Mouse (Mus musculus): ENCODE measurements around the gene Gosr1. TPM values are rescaled to one million over a fixed set of nuclear protein-coding genes. Genes with fewer than 3 reads are reported as not detected.

Gosr1 gene
- polyA plus RNA-seq, 1 experiment from 2014 or later = 24.4 TPM

DNA sequence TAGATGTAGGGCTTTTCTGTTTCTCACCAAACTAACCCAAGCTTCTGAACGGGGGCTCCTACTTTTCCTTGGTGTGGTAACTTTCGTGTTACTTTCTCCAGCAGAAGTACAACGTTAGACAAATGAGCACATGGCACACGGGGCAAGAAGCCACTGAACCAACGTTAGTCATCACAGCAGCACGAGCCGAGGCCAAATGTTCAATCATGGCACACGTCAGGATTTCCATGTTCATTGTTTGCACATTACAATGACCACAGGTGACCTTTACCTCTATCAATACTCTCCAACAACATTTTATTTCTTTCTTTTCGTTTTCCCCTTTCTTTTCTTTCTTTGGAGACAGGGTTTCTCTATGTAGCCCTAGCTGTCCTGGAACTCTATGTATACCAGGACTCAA lies 14.6 kb downstream of the Gosr1 start:
- ATAC-seq (replicated peaks; ENCODE audit: low FRiP score) (no peak), DNase-seq (ENCODE audit: low spot score) (no peak)
- 87% methylated on average over 9 of the region's 9 CpGs for WGBS
- H3K4me3 ChIP-seq (ENCODE audit: low read depth, low read length) = no peak overlapping the region
- H3K27me3 ChIP-seq (replicated peaks; ENCODE audit: control insufficient read depth, insufficient read depth, low read length) = no peaks in the 10 kb centered on the region
- H3K4me2 ChIP-seq = no peak overlapping the region
- H3K9me3 ChIP-seq (ENCODE audit: control insufficient read depth, low read length) = no peaks in the 10 kb centered on the region
- H3K27ac ChIP-seq (ENCODE audit: low read depth, low read length) = no peak overlapping the region
- H3K36me3 ChIP-seq (ENCODE audit: control insufficient read depth, insufficient read depth, low read length) = peaks cover 35% of the 10 kb centered on the region
- no peaks in the 10 kb centered on the region for H3K4me1 ChIP-seq (replicated peaks; ENCODE audit: control insufficient read depth, insufficient read depth, low read length)
- H3K9ac ChIP-seq (ENCODE audit: low read depth, low read length) = no peak overlapping the region

DNA sequence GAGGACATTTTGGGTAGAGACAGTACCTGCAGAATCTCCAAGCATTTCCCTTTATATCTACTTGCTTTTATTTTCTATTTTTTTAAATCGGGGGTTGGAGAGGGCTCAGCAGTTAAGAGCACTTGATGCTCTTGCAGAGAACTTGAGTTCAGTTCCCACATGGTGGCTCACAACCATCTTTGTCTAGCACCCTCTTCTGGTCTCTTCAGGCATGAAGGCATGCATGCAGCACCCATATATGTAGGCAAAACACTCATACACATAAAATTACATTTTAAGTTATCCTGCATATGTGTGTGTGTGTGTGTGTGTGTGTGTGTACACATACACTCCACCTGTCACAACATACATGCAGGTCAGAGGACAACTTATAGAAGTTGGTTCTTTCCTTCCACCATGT lies 17.5 kb downstream of the Gosr1 start:
- H3K9ac ChIP-seq (ENCODE audit: low read depth, low read length) = no peak overlapping the region
- no peak overlapping the region for H3K27ac ChIP-seq (ENCODE audit: low read depth, low read length)
- ATAC-seq (replicated peaks; ENCODE audit: low FRiP score) (no peak), DNase-seq (ENCODE audit: low spot score) (no peak)
- peaks cover 30% of the 10 kb centered on the region for H3K36me3 ChIP-seq (ENCODE audit: control insufficient read depth, insufficient read depth, low read length)
- H3K4me3 ChIP-seq (ENCODE audit: low read depth, low read length) = no peak overlapping the region
- no peaks in the 10 kb centered on the region for H3K9me3 ChIP-seq (ENCODE audit: control insufficient read depth, low read length)
- no peaks in the 10 kb centered on the region for H3K4me1 ChIP-seq (replicated peaks; ENCODE audit: control insufficient read depth, insufficient read depth, low read length)
- 85% methylated on average over 1 of the region's 1 CpGs for WGBS
- H3K27me3 ChIP-seq (replicated peaks; ENCODE audit: control insufficient read depth, insufficient read depth, low read length) = no peaks in the 10 kb centered on the region
- no peak overlapping the region for H3K4me2 ChIP-seq

DNA sequence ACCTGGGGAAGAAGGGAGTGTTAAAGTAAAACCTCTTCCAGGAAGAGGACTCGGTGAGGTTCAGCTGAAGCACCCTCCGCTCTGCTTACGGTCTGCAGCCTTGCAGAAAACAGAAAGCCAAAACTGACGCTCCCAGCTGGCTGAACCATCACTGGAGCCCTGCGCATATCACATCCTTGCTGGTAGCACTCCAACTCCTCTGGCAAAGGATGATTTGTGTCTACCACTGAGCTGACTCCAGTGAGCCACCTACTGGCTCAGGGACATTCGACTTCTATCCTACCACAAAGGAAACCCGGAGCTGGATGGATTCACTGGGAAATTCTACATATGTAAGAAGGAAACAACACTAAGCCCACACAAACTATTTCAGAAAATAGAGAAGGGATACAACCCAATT lies 18.8 kb downstream of the Gosr1 start:
- Histone ChIP-seq H3K27me3 (replicated peaks; ENCODE audit: control insufficient read depth, insufficient read depth, low read length) (no peaks in the 10 kb centered on the region), H3K4me2 (no peak overlapping the region), H3K27ac (ENCODE audit: low read depth, low read length) (no peak overlapping the region), H3K4me1 (replicated peaks; ENCODE audit: control insufficient read depth, insufficient read depth, low read length) (no peaks in the 10 kb centered on the region), H3K36me3 (ENCODE audit: control insufficient read depth, insufficient read depth, low read length) (peaks cover 22% of the 10 kb centered on the region; the same call in 1 of the 2 replicates), H3K4me3 (ENCODE audit: low read depth, low read length) (no peak overlapping the region), H3K9me3 (ENCODE audit: control insufficient read depth, low read length) (no peaks in the 10 kb centered on the region), H3K9ac (ENCODE audit: low read depth, low read length) (no peak overlapping the region)
- ATAC-seq (replicated peaks; ENCODE audit: low FRiP score) = no peak
- no peak for DNase-seq (ENCODE audit: low spot score)
- 80% methylated on average over 7 of the region's 7 CpGs for WGBS

DNA sequence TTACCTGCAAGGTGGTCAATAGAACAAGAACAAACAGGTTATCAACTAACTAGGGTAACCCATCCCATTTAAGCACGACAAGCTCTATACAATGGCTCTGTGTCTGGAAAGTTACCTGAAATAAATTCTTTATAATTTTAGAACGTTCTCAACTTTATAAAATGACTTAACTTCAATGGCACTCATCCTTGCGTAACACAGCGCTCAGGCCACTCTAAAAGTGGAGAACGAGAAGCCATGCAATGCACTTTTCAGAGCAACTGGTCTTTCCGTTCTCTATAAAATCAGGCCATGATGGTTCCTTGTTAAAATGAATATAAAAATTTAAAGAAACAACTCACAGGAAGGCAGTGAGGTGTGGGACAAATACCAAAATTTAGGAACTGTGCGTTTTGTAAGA lies 20.9 kb downstream of the Gosr1 start:
- no peak overlapping the region for H3K4me3 ChIP-seq (ENCODE audit: low read depth, low read length)
- no peaks in the 10 kb centered on the region for H3K9me3 ChIP-seq (ENCODE audit: control insufficient read depth, low read length)

DNA sequence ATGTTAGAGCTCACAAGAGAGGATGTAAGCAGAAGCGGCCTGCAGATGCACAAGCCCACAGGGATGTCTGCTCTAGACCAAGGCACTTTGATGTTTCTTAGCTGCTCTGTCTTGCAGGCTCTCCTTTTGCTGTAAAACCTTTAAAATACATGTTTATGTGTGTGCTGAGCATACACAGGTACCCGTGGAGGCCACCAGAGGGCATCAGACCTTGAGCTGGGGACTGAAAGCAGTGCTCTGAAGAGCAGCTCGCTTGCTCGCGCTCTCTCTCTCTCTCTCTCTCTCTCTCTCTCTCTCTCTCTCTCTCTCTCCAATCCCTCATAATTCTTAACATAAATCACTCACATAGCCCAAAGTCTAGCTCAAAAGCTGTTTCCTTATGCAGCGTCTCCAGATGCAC lies 24.3 kb downstream of the Gosr1 start:
- Histone ChIP-seq H3K9ac (ENCODE audit: low read depth, low read length) (no peak overlapping the region), H3K9me3 (ENCODE audit: control insufficient read depth, low read length) (no peaks in the 10 kb centered on the region), H3K27me3 (replicated peaks; ENCODE audit: control insufficient read depth, insufficient read depth, low read length) (no peaks in the 10 kb centered on the region), H3K4me2 (no peak overlapping the region), H3K36me3 (ENCODE audit: control insufficient read depth, insufficient read depth, low read length) (peaks cover 8% of the 10 kb centered on the region; the same call in 1 of the 2 replicates), H3K4me1 (replicated peaks; ENCODE audit: control insufficient read depth, insufficient read depth, low read length) (no peaks in the 10 kb centered on the region), H3K4me3 (ENCODE audit: low read depth, low read length) (no peak overlapping the region), H3K27ac (ENCODE audit: low read depth, low read length) (no peak overlapping the region)
- DNase-seq (ENCODE audit: low spot score) (no peak), ATAC-seq (replicated peaks; ENCODE audit: low FRiP score) (no peak)
- 82% methylated on average over 6 of the region's 6 CpGs for WGBS

More for the DNA sequence above, 20.9 kb downstream of the Gosr1 start:
- DNase-seq (ENCODE audit: low spot score) (no peak), ATAC-seq (replicated peaks; ENCODE audit: low FRiP score) (no peak)
- Histone ChIP-seq H3K36me3 (ENCODE audit: control insufficient read depth, insufficient read depth, low read length) (peaks cover 9% of the 10 kb centered on the region; the same call in 1 of the 2 replicates), H3K27me3 (replicated peaks; ENCODE audit: control insufficient read depth, insufficient read depth, low read length) (no peaks in the 10 kb centered on the region), H3K9ac (ENCODE audit: low read depth, low read length) (no peak overlapping the region), H3K4me1 (replicated peaks; ENCODE audit: control insufficient read depth, insufficient read depth, low read length) (no peaks in the 10 kb centered on the region), H3K27ac (ENCODE audit: low read depth, low read length) (no peak overlapping the region), H3K4me2 (no peak overlapping the region)
- 94% methylated on average over 7 of the region's 7 CpGs for WGBS

DNA sequence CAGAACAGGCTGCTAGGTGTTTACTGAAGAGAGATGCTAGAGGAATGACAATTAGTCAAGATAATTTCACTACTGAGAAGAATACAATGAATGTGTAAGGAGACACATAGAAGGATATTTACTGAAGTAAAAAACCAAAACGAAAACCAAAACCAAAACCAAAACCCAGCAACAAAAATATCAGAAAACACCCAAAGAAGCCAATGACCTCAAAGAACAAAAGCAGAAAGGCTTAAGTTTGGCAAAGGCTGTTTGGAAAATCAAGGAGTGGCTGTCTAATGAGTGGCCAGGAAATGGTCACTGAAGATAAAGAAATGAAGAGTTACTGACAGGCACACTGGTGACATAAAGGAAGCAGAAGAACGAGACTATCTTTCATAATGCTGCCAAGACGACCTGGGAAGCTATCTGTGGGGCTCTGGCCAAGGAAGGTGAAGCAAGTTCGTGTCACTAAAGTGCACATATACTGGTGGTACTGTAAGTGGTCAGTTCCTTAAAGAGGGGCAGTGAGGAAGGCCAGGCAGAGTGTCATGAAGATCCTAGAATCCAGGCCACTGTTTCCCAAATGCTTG lies 27.5 kb downstream of the Gosr1 start:
- H3K27me3 ChIP-seq (replicated peaks; ENCODE audit: control insufficient read depth, insufficient read depth, low read length) = no peaks in the 10 kb centered on the region
- H3K9me3 ChIP-seq (ENCODE audit: control insufficient read depth, low read length) = no peaks in the 10 kb centered on the region
- no peak overlapping the region for H3K27ac ChIP-seq (ENCODE audit: low read depth, low read length)
- no peak for DNase-seq (ENCODE audit: low spot score)
- H3K4me1 ChIP-seq (replicated peaks; ENCODE audit: control insufficient read depth, insufficient read depth, low read length) = no peaks in the 10 kb centered on the region
- H3K9ac ChIP-seq (ENCODE audit: low read depth, low read length) = no peak overlapping the region
- no peak for ATAC-seq (replicated peaks; ENCODE audit: low FRiP score)
- no peak overlapping the region for H3K4me3 ChIP-seq (ENCODE audit: low read depth, low read length)
- H3K36me3 ChIP-seq (ENCODE audit: control insufficient read depth, insufficient read depth, low read length) = peaks cover 11% of the 10 kb centered on the region; the same call in 1 of the 2 replicates
- no peak overlapping the region for H3K4me2 ChIP-seq
- WGBS = 48% methylated on average over 4 of the region's 4 CpGs

DNA sequence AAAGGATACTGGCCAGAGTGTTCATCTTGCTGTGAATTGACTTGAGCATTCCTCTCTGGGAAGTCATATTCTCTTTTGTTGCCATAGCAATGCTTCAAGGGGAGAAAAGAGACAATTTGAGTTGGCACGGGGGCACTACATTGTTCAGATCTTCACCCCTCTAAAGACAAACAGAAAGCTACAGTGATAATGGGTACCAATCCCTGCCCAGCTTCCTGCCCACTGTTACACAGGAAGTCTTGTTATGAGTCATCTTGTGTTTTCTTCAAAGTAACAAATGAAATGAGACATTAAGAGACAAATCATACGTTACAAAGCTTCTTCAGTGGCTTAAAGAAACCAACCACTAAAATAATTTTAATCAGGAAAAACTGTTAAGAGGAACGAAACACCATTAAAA lies 28.8 kb downstream of the Gosr1 start:
- Histone ChIP-seq H3K4me1 (replicated peaks; ENCODE audit: control insufficient read depth, insufficient read depth, low read length) (no peaks in the 10 kb centered on the region), H3K27ac (ENCODE audit: low read depth, low read length) (no peak overlapping the region), H3K9me3 (ENCODE audit: control insufficient read depth, low read length) (no peaks in the 10 kb centered on the region), H3K36me3 (ENCODE audit: control insufficient read depth, insufficient read depth, low read length) (peaks cover 12% of the 10 kb centered on the region; the same call in 1 of the 2 replicates), H3K4me2 (no peak overlapping the region), H3K4me3 (ENCODE audit: low read depth, low read length) (no peak overlapping the region), H3K9ac (ENCODE audit: low read depth, low read length) (no peak overlapping the region), H3K27me3 (replicated peaks; ENCODE audit: control insufficient read depth, insufficient read depth, low read length) (no peaks in the 10 kb centered on the region)
- no peak for ATAC-seq (replicated peaks; ENCODE audit: low FRiP score)
- WGBS = 79% methylated on average over 3 of the region's 3 CpGs
- DNase-seq (ENCODE audit: low spot score) = no peak

DNA sequence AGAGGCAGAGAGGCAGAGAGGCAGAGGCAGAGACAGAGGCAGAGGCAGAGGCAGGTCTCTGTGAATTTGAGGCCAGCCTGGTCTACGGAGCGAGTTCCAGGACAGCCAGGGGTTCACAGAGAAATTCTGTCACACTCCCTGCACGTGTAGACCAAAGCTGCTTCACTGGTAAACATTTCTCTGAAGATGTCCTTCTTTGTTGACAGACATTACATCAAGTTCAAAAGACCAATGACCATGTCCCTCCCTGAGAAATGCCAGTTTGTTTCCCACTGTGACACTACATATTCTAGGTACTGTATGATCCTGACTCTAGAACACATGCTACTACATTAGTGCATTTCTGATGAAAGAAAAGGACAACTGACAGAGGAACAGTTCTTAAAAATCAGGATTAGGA lies 32.7 kb downstream of the Gosr1 start:
- no peak overlapping the region for H3K27ac ChIP-seq (ENCODE audit: low read depth, low read length)
- ATAC-seq (replicated peaks; ENCODE audit: low FRiP score) (no peak), DNase-seq (ENCODE audit: low spot score) (no peak)
- no peaks in the 10 kb centered on the region for H3K9me3 ChIP-seq (ENCODE audit: control insufficient read depth, low read length)
- no peak overlapping the region for H3K9ac ChIP-seq (ENCODE audit: low read depth, low read length)
- no peaks in the 10 kb centered on the region for H3K27me3 ChIP-seq (replicated peaks; ENCODE audit: control insufficient read depth, insufficient read depth, low read length)
- WGBS = 74% methylated on average over 3 of the region's 3 CpGs
- H3K4me1 ChIP-seq (replicated peaks; ENCODE audit: control insufficient read depth, insufficient read depth, low read length) = no peaks in the 10 kb centered on the region
- peaks cover 21% of the 10 kb centered on the region for H3K36me3 ChIP-seq (ENCODE audit: control insufficient read depth, insufficient read depth, low read length)
- H3K4me2 ChIP-seq = no peak overlapping the region
- H3K4me3 ChIP-seq (ENCODE audit: low read depth, low read length) = no peak overlapping the region

DNA sequence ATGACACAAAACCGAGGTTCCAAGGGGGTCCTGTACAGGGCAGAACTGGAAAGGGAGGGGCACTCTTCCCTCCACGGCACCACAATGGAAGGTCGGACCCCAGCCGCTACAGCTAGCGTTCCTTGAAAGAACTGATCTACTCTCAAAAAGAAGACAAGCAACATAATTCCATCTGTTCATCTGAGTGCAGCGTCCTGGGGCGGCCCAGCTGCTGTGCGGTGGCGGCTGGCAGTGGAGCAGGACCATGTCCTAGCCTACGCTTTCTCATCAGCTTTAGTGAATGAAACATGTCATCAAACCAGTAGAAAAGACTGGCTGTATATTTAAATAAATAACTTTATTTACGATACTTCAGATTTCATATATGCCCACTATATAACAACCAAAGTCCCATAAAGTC lies 35.3 kb downstream of the Gosr1 start:
- no peak overlapping the region for H3K27ac ChIP-seq (ENCODE audit: low read depth, low read length)
- ATAC-seq (replicated peaks; ENCODE audit: low FRiP score) = no peak
- peaks cover 15% of the 10 kb centered on the region for H3K36me3 ChIP-seq (ENCODE audit: control insufficient read depth, insufficient read depth, low read length)
- H3K4me1 ChIP-seq (replicated peaks; ENCODE audit: control insufficient read depth, insufficient read depth, low read length) = no peaks in the 10 kb centered on the region
- no peak overlapping the region for H3K9ac ChIP-seq (ENCODE audit: low read depth, low read length)
- no peaks in the 10 kb centered on the region for H3K9me3 ChIP-seq (ENCODE audit: control insufficient read depth, low read length)
- WGBS = 95% methylated on average over 11 of the region's 11 CpGs
- no peaks in the 10 kb centered on the region for H3K27me3 ChIP-seq (replicated peaks; ENCODE audit: control insufficient read depth, insufficient read depth, low read length)
- no peak overlapping the region for H3K4me3 ChIP-seq (ENCODE audit: low read depth, low read length)
- no peak overlapping the region for H3K4me2 ChIP-seq
- DNase-seq (ENCODE audit: low spot score) = no peak
